Mouse (Mus musculus) liver, embryonic 13.5 days (tissue): Measurements from ENCODE around the gene Atox1. TPM values are rescaled to one million over a fixed set of nuclear protein-coding genes. Genes with fewer than 3 reads are reported as not detected.

Experiments
- ATAC-seq: fragments of 200-750 bp; cut with Nextera tagmentation; 2 replicates; pipeline ENCODE4 v1.8.0; 2017; ENCODE audit warnings: low read depth, mild to moderate bottlenecking, moderate number of reproducible peaks, moderate library complexity
- DNase-seq: peaks from one replicate; pipeline ENCODE4 v3.0.0; 2022
- H3K27ac ChIP-seq: fragments of 300-500 bp; sonication (generic); 2 replicates; pipeline ENCODE4 v1.5.1; 2015; ENCODE audit warnings: moderate library complexity, mild to moderate bottlenecking, inconsistent platforms
- H3K27me3 ChIP-seq: fragments of 300-500 bp; sonication (generic); 2 replicates; pipeline ENCODE4 v1.6.1; 2015; ENCODE audit warnings: mild to moderate bottlenecking, inconsistent platforms
- H3K36me3 ChIP-seq: fragments of 300-500 bp; sonication (generic); 2 replicates; pipeline ENCODE4 v1.6.1; 2015; ENCODE audit warnings: mild to moderate bottlenecking, inconsistent platforms
- H3K4me1 ChIP-seq: fragments of 300-500 bp; sonication (generic); replicated peaks from 2 replicates; pipeline ENCODE4 v1.6.1; 2015; ENCODE audit warnings: inconsistent platforms
- H3K4me2 ChIP-seq: fragments of 300-500 bp; sonication (generic); 2 replicates; pipeline ENCODE4 v1.6.1; 2015; ENCODE audit warnings: inconsistent platforms, mild to moderate bottlenecking, moderate library complexity
- H3K4me3 ChIP-seq: fragments of 300-500 bp; sonication (generic); replicated peaks from 2 replicates; pipeline ENCODE4 v1.5.1; 2015; ENCODE audit warnings: mild to moderate bottlenecking, inconsistent platforms
- H3K9ac ChIP-seq: fragments of 300-500 bp; sonication (generic); 2 replicates; pipeline ENCODE4 v1.6.1; 2015; ENCODE audit warnings: mild to moderate bottlenecking, inconsistent platforms
- H3K9me3 ChIP-seq: fragments of 300-500 bp; sonication (generic); replicated peaks from 2 replicates; pipeline ENCODE4 v1.6.1; 2016; ENCODE audit warnings: inconsistent platforms
- WGBS: fragments of 180-500 bp; shearing (Covaris S2); methylation state at CpG from one replicate; pipeline ENCODE4 v1.1.7; 2015; ENCODE audit not compliant: insufficient replicate concordance; 5-methylcytosine and 5-hydroxymethylcytosine counted together
- polyA plus RNA-seq: library from polyadenylated mRNA; unstranded; fragments of >200 nt; fragmentation: Nextera tagmentation; extraction: Ambion mirVana; gene quantifications from 2 replicates; pipeline ENCODE4 v1.2.1, GENCODE M21; 2015

Gene Atox1
- 184 and 205 TPM in 2 replicates for polyA plus RNA-seq

DNA sequence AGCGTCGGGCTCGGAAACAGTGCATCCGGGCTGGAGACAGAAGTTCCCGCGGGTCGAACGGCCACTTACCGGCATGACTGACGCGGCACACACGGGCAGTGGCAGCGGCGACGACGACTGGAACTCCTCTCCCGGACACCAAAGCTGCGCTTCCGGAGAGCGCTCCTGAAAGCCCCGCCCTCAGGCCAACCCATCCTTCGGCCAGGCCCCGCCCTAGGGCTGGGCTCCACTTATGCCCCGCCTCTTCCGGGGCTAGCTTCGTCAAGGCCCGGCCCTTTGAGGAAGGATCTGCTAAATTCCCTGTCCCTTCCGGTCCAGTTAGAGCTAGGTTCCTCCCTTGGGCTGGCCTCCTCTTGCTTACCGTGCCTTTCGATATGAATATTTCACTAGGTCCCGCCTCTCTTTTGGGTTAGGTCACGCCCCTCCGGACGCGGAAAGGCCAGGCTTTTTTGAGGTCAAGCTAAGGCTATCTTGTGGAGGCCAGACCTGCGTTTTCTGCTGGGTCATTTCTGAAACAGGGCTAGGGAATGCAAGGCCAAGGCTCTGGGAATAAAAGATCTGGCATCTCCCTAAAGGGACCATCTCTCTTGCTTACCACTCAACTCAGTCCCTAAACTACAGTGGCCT is at the start of gene Atox1:
Gene Atox1, minus strand, starts transcription at position 221 of the 627 bp plus-strand sequence.
- Histone ChIP-seq H3K27ac (peak within 1 kb of the TSS; percentile 80), H3K4me2 (peak within 1 kb of the TSS; percentile 97), H3K27me3 (no peaks in the 10 kb centered on the region), H3K9me3 (no peaks in the 10 kb centered on the region), H3K36me3 (peaks cover 6% of the 10 kb centered on the region; the same call in 1 of the 2 replicates), H3K4me3 (peak within 1 kb of the TSS; percentile 89), H3K4me1 (peaks cover 40% of the 10 kb centered on the region), H3K9ac (peak within 1 kb of the TSS; percentile 89)
- under 1% methylated on average over 36 of the region's 36 CpGs for WGBS
- peak; percentile 95 for DNase-seq
- ATAC-seq = peak; percentile 97

DNA sequence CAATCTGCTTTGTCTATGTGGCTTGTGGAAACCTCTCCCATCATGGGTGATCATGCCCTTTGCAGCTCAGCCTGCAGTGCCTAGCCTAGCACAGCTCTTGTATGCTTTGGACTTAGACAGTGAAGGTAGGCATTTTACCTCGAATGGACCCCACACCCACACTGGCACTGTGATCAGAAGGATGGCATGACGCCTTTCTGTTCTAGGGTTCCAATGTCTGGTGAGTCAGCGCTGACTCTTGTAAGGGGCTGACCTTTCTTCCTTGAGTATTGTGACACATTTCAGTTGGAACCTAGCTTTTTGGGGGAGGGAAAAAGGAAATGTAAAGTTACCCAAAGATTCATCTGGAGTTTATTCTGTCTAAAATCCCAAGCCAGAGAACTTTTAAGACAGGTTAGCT is 44.4 kb upstream of the Atox1 start:
- ATAC-seq (no peak), DNase-seq (no peak)
- Histone ChIP-seq H3K4me1 (no peaks in the 10 kb centered on the region), H3K27me3 (no peaks in the 10 kb centered on the region), H3K9me3 (no peaks in the 10 kb centered on the region), H3K27ac (no peak overlapping the region), H3K4me3 (no peak overlapping the region), H3K4me2 (no peak overlapping the region), H3K36me3 (peaks cover 24% of the 10 kb centered on the region), H3K9ac (no peak overlapping the region)
- 74% methylated on average over 3 of the region's 3 CpGs for WGBS

DNA sequence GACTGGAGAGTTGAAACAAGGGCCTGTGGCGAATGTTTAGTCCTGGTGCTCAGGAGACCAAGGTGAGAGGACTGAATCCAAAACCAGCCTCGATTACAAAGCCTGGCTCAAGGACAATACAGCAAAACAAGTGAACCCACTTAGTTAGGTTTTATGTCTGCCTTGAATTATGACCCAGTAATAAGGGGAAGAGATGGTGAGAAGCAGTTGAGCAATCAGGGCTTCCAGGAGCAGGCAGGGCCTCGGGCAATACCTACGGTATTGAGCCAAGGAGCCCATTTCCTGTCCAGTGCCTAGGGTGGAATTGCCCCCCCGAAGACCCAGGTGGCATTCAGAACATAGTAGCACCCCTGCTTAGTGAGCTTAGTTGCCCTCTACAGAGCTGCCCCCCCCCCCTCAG is 41.8 kb upstream of the Atox1 start:
- H3K27me3 ChIP-seq = no peaks in the 10 kb centered on the region
- ATAC-seq = no peak
- 61% methylated on average over 5 of the region's 5 CpGs for WGBS
- no peak overlapping the region for H3K27ac ChIP-seq
- H3K36me3 ChIP-seq = peaks cover 49% of the 10 kb centered on the region
- H3K9me3 ChIP-seq = no peaks in the 10 kb centered on the region
- no peak for DNase-seq
- H3K4me2 ChIP-seq = no peak overlapping the region
- no peak overlapping the region for H3K4me3 ChIP-seq
- H3K9ac ChIP-seq = no peak overlapping the region
- no peaks in the 10 kb centered on the region for H3K4me1 ChIP-seq

DNA sequence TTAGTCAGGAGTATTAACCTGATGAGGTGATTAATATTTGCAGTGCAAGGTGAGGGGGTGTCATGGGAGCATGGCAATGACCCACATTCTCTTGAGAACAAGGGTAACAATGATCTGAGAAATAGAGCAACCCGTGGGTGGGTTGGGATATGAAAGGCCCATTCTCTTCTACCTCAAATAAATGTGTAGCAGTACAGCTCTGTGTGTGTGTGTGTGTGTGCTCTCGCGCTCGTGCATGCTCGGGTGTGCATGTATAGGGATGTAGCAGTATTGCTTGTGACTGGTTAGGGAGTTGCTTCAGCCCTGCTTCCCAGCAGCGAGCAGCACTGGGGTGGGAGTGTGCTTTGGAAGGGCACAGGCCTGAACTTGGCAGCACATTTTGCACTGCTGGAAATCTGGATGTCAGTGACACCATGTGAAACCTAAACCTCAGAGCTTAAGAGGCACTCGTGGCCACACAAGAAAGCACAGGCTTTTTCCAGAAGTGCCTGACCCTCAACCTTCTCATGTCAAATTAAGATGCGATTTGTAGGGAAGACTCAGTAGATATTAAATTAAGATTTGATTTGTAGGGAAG is 41.0 kb upstream of the Atox1 start:
- Histone ChIP-seq H3K4me3 (no peak overlapping the region), H3K9ac (no peak overlapping the region), H3K27me3 (no peaks in the 10 kb centered on the region), H3K4me1 (no peaks in the 10 kb centered on the region), H3K36me3 (peaks cover 57% of the 10 kb centered on the region), H3K27ac (no peak overlapping the region), H3K4me2 (no peak overlapping the region), H3K9me3 (no peaks in the 10 kb centered on the region)
- no peak for ATAC-seq
- 83% methylated on average over 8 of the region's 8 CpGs for WGBS
- DNase-seq = no peak

DNA sequence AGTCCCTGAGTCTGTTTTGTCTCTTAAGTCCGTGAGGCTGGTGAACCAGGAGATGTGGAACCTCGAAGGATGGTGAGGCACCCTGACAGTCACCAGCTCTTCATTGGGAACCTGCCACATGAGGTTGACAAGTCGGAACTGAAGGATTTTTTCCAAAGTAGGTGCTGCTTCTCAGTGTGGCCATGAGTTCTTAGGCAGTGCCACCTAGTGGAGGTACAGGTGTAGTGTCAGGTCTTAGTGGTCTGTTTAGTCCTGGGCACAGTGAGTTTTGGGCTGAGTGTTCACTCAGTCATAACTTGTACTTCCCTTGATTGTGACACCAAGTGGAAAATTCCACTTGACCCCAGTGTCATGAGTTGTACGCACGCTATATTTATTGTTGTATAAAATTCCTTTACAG is 36.8 kb upstream of the Atox1 start:
- Histone ChIP-seq H3K27me3 (no peaks in the 10 kb centered on the region), H3K9ac (no peak overlapping the region), H3K9me3 (no peaks in the 10 kb centered on the region), H3K4me1 (no peaks in the 10 kb centered on the region), H3K4me2 (no peak overlapping the region), H3K4me3 (no peak overlapping the region), H3K27ac (no peak overlapping the region), H3K36me3 (peaks cover 95% of the 10 kb centered on the region)
- DNase-seq (peak; percentile 13), ATAC-seq (peak; percentile 58; the same call in 1 of the 2 replicates)
- 67% methylated on average over 5 of the region's 5 CpGs for WGBS

DNA sequence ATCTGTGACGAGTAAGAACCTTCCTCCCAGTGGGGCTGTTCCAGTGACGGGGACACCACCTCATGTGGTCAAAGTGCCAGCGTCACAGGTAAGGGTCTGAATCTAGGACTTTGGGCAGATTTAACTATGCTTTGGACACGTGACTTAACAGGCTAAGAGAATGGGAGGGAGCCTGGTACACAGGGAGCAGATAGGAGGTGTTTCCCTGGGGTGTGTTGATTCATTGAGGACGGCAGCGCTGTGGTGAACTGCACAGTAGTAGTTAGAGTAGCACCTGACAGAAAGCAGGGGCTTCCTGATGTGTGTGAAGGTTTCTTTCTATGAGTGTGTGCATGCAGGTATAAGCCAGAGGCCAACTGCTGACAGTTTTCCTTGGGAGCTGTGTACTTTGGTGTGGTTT is 35.1 kb upstream of the Atox1 start:
- peaks cover 97% of the 10 kb centered on the region for H3K36me3 ChIP-seq
- no peak for DNase-seq
- ATAC-seq = no peak

DNA sequence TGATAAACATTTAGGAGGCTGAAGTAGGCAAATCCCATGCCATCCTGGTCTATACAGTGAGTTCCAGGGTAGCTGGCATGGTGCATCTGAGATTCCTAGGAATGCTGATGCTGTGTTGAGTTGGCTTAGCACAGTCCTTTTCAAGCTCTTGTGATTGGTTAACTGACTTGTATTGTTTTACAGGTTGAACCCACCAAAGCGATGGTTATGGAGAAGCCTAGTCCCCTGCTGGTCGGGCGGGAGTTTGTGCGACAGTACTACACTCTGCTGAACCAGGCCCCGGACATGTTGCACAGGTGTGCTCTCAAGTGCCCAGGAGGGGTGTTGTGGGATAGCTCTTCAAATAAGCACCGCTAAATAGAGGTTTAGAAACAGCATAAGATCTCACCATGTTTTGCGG is 24.4 kb upstream of the Atox1 start:
- 0 out of 2 replicates have a peak, but pooled peaks cover 9% of the 10 kb centered on the region for H3K4me1 ChIP-seq
- DNase-seq (no peak), ATAC-seq (no peak)
- H3K27ac ChIP-seq = no peak overlapping the region
- H3K4me3 ChIP-seq = no peak overlapping the region
- no peaks in the 10 kb centered on the region for H3K9me3 ChIP-seq
- WGBS = 89% methylated on average over 7 of the region's 7 CpGs
- H3K27me3 ChIP-seq = no peaks in the 10 kb centered on the region
- no peak overlapping the region for H3K9ac ChIP-seq
- H3K36me3 ChIP-seq = peaks cover 92% of the 10 kb centered on the region
- H3K4me2 ChIP-seq = no peak overlapping the region

More for the DNA sequence above, 35.1 kb upstream of the Atox1 start:
- Histone ChIP-seq H3K4me2 (no peak overlapping the region), H3K27ac (peak overlapping the region; percentile 32; the same call in 1 of the 2 replicates), H3K9ac (no peak overlapping the region), H3K9me3 (no peaks in the 10 kb centered on the region), H3K4me3 (no peak overlapping the region), H3K27me3 (no peaks in the 10 kb centered on the region), H3K4me1 (no peaks in the 10 kb centered on the region)
- 79% methylated on average over 6 of the region's 6 CpGs for WGBS

DNA sequence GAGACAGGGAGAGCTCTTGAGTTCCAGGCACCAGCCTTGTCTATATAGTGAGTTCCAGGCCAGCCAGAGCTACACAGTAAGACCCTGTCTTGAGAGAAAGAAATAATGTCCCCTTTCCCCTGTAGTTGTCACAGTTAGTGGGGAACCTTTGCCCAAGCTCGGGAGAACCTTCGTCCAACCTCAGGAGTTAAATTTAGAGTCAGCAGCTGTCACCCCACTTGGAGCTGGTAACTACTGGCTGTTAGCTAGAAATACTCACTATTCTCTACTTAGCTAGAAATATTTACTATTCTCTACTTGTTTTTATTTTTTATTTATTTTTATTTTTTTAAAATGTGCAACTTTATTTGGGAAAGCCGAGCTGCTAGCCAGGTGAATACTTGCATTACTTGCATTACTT is 12.2 kb upstream of the Atox1 start:
- ATAC-seq (no peak), DNase-seq (no peak)
- Histone ChIP-seq H3K4me3 (peak overlapping the region; percentile 96), H3K4me1 (peaks cover 76% of the 10 kb centered on the region), H3K36me3 (peaks cover 45% of the 10 kb centered on the region), H3K27ac (no peak overlapping the region; the same call in 1 of the 2 replicates), H3K4me2 (peak overlapping the region; percentile 80), H3K9me3 (no peaks in the 10 kb centered on the region), H3K9ac (peak overlapping the region; percentile 14), H3K27me3 (no peaks in the 10 kb centered on the region)
- WGBS = 62% methylated on average over 3 of the region's 3 CpGs

DNA sequence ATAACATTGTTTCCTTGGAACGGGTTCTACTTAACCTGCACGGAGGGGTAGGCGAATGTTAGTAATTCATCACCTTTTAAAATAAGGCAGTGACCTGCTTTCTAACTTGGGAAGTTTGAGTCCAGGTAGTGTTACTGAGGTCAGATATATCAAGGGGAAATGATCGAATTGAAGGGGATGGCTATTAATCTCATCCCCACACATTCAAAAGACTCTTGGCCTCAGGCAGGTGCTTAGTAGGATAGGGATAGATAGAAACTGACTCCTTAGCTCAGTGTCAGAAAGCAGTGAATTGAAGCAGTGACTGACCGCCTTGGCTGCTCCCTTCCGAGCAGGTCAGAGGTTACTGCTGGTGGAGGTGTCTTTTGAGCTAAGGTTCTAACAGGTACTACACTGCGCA is 10.4 kb upstream of the Atox1 start:
- peak overlapping the region; percentile 96 for H3K4me3 ChIP-seq
- H3K4me2 ChIP-seq = peak overlapping the region; percentile 80
- WGBS = 54% methylated on average over 7 of the region's 7 CpGs
- DNase-seq = no peak
- H3K27me3 ChIP-seq = no peaks in the 10 kb centered on the region
- H3K9me3 ChIP-seq = no peaks in the 10 kb centered on the region
- H3K9ac ChIP-seq = peak overlapping the region; percentile 96
- peaks cover 71% of the 10 kb centered on the region for H3K4me1 ChIP-seq
- H3K27ac ChIP-seq = no peak overlapping the region
- no peak for ATAC-seq
- H3K36me3 ChIP-seq = peaks cover 35% of the 10 kb centered on the region

DNA sequence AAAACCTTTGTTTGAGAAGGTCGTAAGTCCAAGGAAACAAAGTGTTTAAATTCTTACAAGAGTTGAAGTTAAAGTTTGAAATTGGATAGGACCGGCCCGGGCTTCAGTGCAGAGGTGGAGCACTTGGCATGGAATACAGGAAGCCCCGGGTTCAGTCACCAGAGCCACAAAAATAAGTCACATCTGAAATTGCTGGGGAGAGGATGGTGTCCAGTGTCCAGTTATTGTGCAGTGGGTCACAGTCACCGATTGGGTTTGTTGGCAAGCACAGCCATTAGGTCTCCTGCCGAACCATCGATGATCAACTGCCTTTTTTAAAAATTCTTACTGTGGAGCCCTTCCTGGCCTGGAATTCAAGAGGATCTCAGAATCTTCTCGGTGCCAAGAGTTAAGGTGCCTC is 9.7 kb upstream of the Atox1 start:
- H3K27ac ChIP-seq = peak overlapping the region; percentile 86

DNA sequence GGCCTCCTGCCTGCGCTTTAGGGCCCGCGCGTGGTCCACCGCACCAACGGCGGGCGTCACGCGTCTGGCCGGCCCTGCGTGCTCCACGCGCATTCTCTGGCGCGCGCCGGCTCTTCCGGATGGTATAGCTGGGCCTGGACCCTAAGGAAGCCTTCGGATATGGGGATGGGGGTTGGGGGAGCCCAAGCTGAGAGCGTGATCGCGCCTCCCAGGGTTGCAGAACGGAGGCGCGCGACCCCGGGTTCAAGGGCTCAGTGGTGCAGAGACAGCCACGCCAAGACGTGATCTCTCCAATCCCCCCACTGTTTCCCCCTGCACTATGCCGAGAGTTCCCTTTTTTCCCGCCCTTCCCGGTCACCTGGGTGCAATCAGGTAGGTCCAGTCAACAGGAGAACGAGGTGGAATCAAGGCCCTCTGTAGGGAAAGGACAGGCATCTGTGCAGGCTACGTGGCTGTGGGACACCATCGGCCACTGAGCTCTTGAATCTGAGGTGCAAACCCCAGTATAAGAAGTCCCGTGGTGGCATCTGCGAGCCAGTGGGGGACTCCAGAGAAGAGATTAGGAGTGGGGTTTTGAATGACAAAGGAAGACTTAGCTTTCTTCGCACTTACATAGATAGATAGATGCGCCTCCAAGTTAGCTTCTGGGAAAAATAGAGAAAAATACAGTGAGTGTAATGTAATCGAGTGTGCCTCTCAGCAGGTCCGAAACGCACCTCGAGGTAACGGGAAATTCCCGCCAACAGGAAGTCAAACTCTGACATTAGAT is 9.1 kb upstream of the Atox1 start:
- ATAC-seq (no peak), DNase-seq (peak; percentile 9)

More for the DNA sequence above, 9.7 kb upstream of the Atox1 start:
- H3K36me3 ChIP-seq = peaks cover 32% of the 10 kb centered on the region
- no peaks in the 10 kb centered on the region for H3K27me3 ChIP-seq
- H3K9ac ChIP-seq = peak overlapping the region; percentile 96
- no peak for ATAC-seq
- no peaks in the 10 kb centered on the region for H3K9me3 ChIP-seq
- 13% methylated on average over 8 of the region's 8 CpGs for WGBS
- H3K4me3 ChIP-seq = peak overlapping the region; percentile 96
- peak overlapping the region; percentile 80 for H3K4me2 ChIP-seq
- DNase-seq = no peak
- peaks cover 65% of the 10 kb centered on the region for H3K4me1 ChIP-seq

More for the DNA sequence above, 9.1 kb upstream of the Atox1 start:
- Histone ChIP-seq H3K9ac (peak overlapping the region; percentile 96), H3K4me2 (peak overlapping the region; percentile 80), H3K4me3 (peak overlapping the region; percentile 96), H3K27me3 (no peaks in the 10 kb centered on the region), H3K9me3 (no peaks in the 10 kb centered on the region), H3K4me1 (peaks cover 61% of the 10 kb centered on the region), H3K36me3 (peaks cover 28% of the 10 kb centered on the region), H3K27ac (peak overlapping the region; percentile 86)
- under 1% methylated on average over 46 of the region's 46 CpGs for WGBS
